Comparison of ENCODE assay signal across 8 mouse cellular contexts in the genomic region with DNA sequence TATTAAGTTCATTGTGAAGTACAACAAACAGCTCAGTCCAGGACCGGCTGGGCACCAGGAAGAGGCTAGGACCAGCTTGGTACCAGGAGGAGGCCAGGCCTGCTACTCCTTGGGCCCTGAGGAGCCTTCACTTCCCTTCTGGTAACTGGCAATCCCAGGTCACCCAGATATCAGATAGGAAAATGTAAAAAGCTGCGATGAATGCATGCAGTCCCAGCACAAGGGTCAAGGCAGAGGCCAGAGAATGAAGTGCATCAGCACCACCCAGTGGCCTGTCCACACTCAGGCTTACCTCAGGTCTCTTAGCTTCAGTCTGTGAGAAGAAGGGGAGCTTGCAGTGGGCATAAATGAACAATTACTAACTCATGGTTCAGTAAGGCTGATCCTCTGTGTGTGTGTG. TPM values are rescaled to one million over a fixed set of nuclear protein-coding genes. Genes with fewer than 3 reads are reported as not detected.
DNase-seq lines count a peak whose midpoint lies in the region; ATAC-seq and TF ChIP-seq lines count a peak whose summit lies in the region.

No protein-coding gene starts in this region.

- TF ChIP-seq POLR2A in ES-Bruce4 (IDR thresholded peaks at IDR 0.05; ENCODE audit: insufficient read depth, low read length) = no peak

- no peak overlapping the region for H3K4me3 ChIP-seq in ES-Bruce4 (ENCODE audit: low read depth, low read length)

- TF ChIP-seq CTCF in ES-Bruce4 (IDR thresholded peaks at IDR 0.05; ENCODE audit: low read depth, low read length) = peak; percentile 22

- peak; percentile 50 to 61 for DNase-seq in heart, adult 18-20 months
- DNase-seq in heart, postnatal 25 days (ENCODE audit: low spot score) = no peak
- peak; percentile 38 for DNase-seq in embryo, embryonic 11 days
- DNase-seq in kidney, postnatal 14 days = peak; percentile 48
- DNase-seq in layer of hippocampus, adult 9-11 months = no peak
- DNase-seq in ovary, postnatal 10 days (ENCODE audit: low spot score) = no peak

- intact Hi-C loops in heart, postnatal 25 days (cut with DNase I) = no loop called here

- H3K9ac ChIP-seq in ES-Bruce4 (ENCODE audit: low read depth, poor library complexity, severe bottlenecking) = no peak overlapping the region

- H3K27me3 ChIP-seq in ES-Bruce4 (ENCODE audit: control insufficient read depth, insufficient read depth, low read length, poor library complexity, severe bottlenecking) = no peaks in the 10 kb centered on the region

- H3K4me1 ChIP-seq in ES-Bruce4 (ENCODE audit: control insufficient read depth, insufficient read depth, low read length) = no peaks in the 10 kb centered on the region

- TF ChIP-seq EP300 in ES-Bruce4 (IDR thresholded peaks at IDR 0.05; ENCODE audit: insufficient read depth, low read depth, low read length) = no peak

- H3K9me3 ChIP-seq in ES-Bruce4 (replicated peaks; ENCODE audit: control insufficient read depth, insufficient read depth, low read length, poor library complexity, severe bottlenecking) = no peaks in the 10 kb centered on the region

- H3K27ac ChIP-seq in ES-Bruce4 (ENCODE audit: insufficient read depth, low read length) = no peak overlapping the region

- ATAC-seq in monocyte, adult 5-6 weeks (replicated peaks; ENCODE audit: insufficient number of reproducible peaks, low FRiP score, low TSS enrichment, poor library complexity, severe bottlenecking) = no peak

- H3K36me3 ChIP-seq in ES-Bruce4 (ENCODE audit: control insufficient read depth, insufficient read depth, low read length, poor library complexity, severe bottlenecking) = no peaks in the 10 kb centered on the region

RNA-seq across cellular contexts. Expression of a gene that starts 20.9 kb away (rescaled TPM):
- total RNA-seq in heart, adult 18-20 months (2021) = 10 to 100 TPM; 32.8 to 37.1 TPM
- 10 to 100 TPM; 31.2 to 37.8 TPM for total RNA-seq in heart, postnatal 25 days (2021)
- 23.3 TPM in 2 replicates for polyA plus RNA-seq in ES-Bruce4 (2011; ENCODE audit: insufficient read depth, insufficient read length, low read depth, missing spikeins)
- total RNA-seq in monocyte, adult 5-6 weeks (2017) = 54.7 to 68.7 TPM (median 65.2 TPM) in 3 replicates

Comparison
In these comparisons a context has a peak if more than half of its experiments do, and no peak if none do; other contexts are left out.
1. DNase-seq: peak in heart, adult 18-20 months (2 of 2), embryo, embryonic 11 days (single experiment) and kidney, postnatal 14 days (single experiment); none in heart, postnatal 25 days (single experiment), layer of hippocampus, adult 9-11 months (single experiment) and ovary, postnatal 10 days (single experiment).